Mouse (Mus musculus) embryonic facial prominence, embryonic 15.5 days (tissue): ENCODE measurements around the gene Tmem63a. TPM values are rescaled to one million over a fixed set of nuclear protein-coding genes. Genes with fewer than 3 reads are reported as not detected.
"Not testable (repeated sequence)": the region's sequence is repeated elsewhere in the genome, so short reads cannot be mapped to it uniquely, and the experiment has no call there.

Experiments
- ATAC-seq: fragments of 200-750 bp; cut with Nextera tagmentation; 2 replicates; pipeline ENCODE4 v1.8.0; 2017; ENCODE audit warnings: low read depth, moderate TSS enrichment; ENCODE audit not compliant: insufficient number of reproducible peaks, low FRiP score, low TSS enrichment
- H3K27ac ChIP-seq: fragments of 300-500 bp; sonication (generic); replicated peaks from 2 replicates; pipeline ENCODE4 v1.5.1; 2015; ENCODE audit warnings: mild to moderate bottlenecking, inconsistent platforms
- H3K27me3 ChIP-seq: fragments of 300-500 bp; sonication (generic); 2 replicates; pipeline ENCODE4 v1.6.1; 2015; ENCODE audit warnings: inconsistent platforms
- H3K36me3 ChIP-seq: fragments of 300-500 bp; sonication (generic); 2 replicates; pipeline ENCODE4 v1.6.1; 2015; ENCODE audit warnings: mild to moderate bottlenecking, inconsistent platforms
- H3K4me1 ChIP-seq: fragments of 300-500 bp; sonication (generic); 2 replicates; pipeline ENCODE4 v1.6.1; 2015; ENCODE audit warnings: inconsistent platforms
- H3K4me2 ChIP-seq: fragments of 300-500 bp; sonication (generic); replicated peaks from 2 replicates; pipeline ENCODE4 v1.6.1; 2015; ENCODE audit warnings: mild to moderate bottlenecking, inconsistent platforms
- H3K4me3 ChIP-seq: fragments of 300-500 bp; sonication (generic); replicated peaks from 2 replicates; pipeline ENCODE4 v1.5.1; 2015; ENCODE audit warnings: mild to moderate bottlenecking, inconsistent platforms
- H3K9ac ChIP-seq: fragments of 300-500 bp; sonication (generic); 2 replicates; pipeline ENCODE4 v1.6.1; 2015; ENCODE audit warnings: inconsistent platforms
- H3K9me3 ChIP-seq: fragments of 300-500 bp; sonication (generic); replicated peaks from 2 replicates; pipeline ENCODE4 v1.6.1; 2016; ENCODE audit warnings: inconsistent platforms
- WGBS: fragments of 180-500 bp; shearing (Covaris S2); methylation state at CpG from one replicate; pipeline ENCODE4 v1.1.7; 2015; 5-methylcytosine and 5-hydroxymethylcytosine counted together
- polyA plus RNA-seq: library from polyadenylated mRNA; unstranded; fragments of >200 nt; fragmentation: Nextera tagmentation; extraction: Ambion mirVana; gene quantifications from 2 replicates; pipeline ENCODE4 v1.2.1, GENCODE M21; 2015

Gene Tmem63a
- polyA plus RNA-seq, 1 experiment from 2014 or later, result 18.5 TPM

DNA sequence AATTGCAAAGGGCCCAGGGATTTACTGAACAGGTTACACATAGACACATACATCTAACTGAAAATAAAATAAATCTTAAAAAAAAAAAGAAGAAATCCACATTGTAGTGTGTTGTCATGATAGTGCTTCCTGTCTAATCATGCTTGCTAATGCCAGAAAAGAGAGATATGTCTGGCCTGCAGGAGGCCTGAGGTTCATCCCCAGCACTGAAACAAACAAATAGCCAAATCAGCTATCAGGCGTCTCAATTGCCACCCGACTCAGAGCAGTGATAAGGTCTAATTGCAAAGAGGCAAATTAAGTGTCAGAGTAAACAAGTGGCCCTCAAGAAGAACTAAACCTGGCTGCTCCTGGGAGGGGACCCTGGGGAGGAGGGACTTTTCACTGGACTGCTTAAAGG is 12.5 kb upstream of the Tmem63a start:
- Histone ChIP-seq H3K27me3 (peaks cover 14% of the 10 kb centered on the region), H3K27ac (no peak overlapping the region), H3K36me3 (no peaks in the 10 kb centered on the region), H3K4me3 (no peak overlapping the region), H3K9me3 (no peaks in the 10 kb centered on the region), H3K9ac (no peak overlapping the region), H3K4me1 (no peaks in the 10 kb centered on the region), H3K4me2 (no peak overlapping the region)
- WGBS, result 44% methylated on average over 2 of the region's 2 CpGs
- no peak for ATAC-seq

DNA sequence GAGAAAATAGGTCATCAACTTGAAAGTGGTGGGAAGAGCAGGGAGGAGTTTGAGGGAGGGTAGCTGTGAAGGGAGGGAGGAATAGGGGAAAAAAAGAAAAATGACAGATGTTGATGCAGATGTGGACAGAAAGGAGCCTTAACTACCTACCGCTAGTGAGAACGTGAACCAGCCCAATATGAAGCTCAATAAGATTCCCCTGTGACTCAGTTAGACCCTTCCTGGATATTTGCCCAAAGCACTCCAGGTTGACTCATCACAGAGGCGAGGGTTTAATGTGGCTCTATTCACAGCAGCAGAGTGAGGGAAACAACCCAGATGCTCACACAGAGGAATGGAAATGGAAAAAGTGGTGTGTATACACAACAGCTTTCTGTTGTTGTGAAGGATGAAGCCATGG is 11.0 kb upstream of the Tmem63a start:
- Histone ChIP-seq H3K9ac (no peak overlapping the region), H3K4me3 (no peak overlapping the region), H3K27me3 (peaks cover 29% of the 10 kb centered on the region), H3K4me2 (no peak overlapping the region), H3K9me3 (no peaks in the 10 kb centered on the region), H3K27ac (no peak overlapping the region), H3K4me1 (no peaks in the 10 kb centered on the region), H3K36me3 (no peaks in the 10 kb centered on the region)
- ATAC-seq, result no peak
- 53% methylated on average over 3 of the region's 3 CpGs for WGBS

DNA sequence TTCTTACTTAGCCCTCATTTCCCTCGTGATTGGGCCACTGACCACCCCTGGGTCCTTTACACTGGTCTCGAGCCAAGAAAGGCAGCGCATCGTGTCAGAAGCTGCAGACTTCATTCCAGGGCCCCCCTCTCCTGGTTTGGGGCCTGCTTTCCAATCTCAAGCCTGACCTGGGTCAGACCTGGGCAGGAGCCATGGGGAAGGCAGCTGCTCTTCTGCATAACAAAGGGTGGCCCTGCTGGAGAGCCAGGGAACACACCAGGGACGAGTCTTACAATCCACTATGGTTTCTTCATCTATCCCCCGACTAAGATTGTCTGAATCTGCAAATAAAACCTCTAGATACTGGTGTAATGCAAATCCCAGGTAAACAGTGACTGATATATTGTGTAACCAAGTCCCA is 8.5 kb upstream of the Tmem63a start:
- ATAC-seq, result no peak
- H3K4me1 ChIP-seq, result no peaks in the 10 kb centered on the region
- H3K36me3 ChIP-seq, result no peaks in the 10 kb centered on the region
- peaks cover 41% of the 10 kb centered on the region for H3K27me3 ChIP-seq
- no peaks in the 10 kb centered on the region for H3K9me3 ChIP-seq
- no peak overlapping the region for H3K9ac ChIP-seq
- WGBS, result 24% methylated on average over 6 of the region's 6 CpGs
- no peak overlapping the region for H3K27ac ChIP-seq
- no peak overlapping the region for H3K4me3 ChIP-seq
- no peak overlapping the region for H3K4me2 ChIP-seq

DNA sequence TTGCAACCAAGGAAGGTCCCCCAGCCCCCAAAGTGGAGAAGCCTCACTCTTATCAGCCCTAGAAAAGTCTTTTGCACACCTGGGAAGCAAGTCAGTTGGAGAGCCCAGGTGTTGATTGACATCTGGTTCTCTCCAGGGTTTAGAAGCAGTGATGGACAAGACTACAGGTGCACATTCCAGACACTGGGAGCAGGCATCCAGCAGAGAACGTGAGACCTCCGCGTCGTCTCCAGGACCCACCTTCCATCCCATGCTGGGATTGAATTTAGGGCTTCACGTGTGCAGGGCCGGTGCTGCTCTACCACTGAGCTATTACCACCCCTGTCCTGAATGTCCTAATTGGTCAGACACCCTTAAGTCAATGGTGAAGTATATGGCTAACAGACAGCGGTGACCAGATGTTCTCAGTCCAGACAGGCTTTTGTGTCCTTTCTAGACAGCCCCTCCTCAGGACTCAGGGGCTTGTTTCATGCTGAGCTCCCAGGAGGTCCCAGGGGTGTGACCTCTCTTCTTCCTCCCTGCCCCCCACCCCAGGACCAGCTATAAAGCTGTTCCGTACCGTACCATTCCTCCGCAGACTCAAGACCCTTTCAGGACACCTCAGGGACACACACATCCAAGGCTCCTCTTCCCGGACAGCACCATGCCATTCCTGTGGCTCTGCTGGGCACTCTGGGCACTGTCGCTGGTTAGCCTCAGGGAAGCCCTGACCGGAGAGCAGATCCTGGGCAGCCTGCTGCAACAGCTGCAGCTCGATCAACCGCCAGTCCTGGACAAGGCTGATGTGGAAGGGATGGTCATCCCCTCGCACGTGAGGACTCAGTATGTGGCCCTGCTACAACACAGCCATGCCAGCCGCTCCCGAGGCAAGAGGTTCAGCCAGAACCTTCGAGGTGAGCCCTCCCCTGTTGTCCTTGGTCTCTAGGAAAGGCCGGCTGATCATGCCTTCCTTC is 7.4 kb upstream of the Tmem63a start, which contains the start of gene Lefty1:
Lefty1 (plus strand) TSS at position 556 of the 953 bp plus-strand sequence.
- Histone ChIP-seq H3K27ac (no peak within 1 kb of the TSS), H3K36me3 (no peaks in the 10 kb centered on the region), H3K4me2 (no peak within 1 kb of the TSS), H3K27me3 (peaks cover 41% of the 10 kb centered on the region), H3K9ac (no peak within 1 kb of the TSS), H3K4me1 (no peaks in the 10 kb centered on the region), H3K9me3 (no peaks in the 10 kb centered on the region), H3K4me3 (no peak within 1 kb of the TSS)
- no peak for ATAC-seq
- WGBS, result 13% methylated on average over 21 of the region's 21 CpGs

- peak; percentile 83 for ATAC-seq
- H3K36me3 ChIP-seq, H3K9me3 ChIP-seq, H3K4me1 ChIP-seq, H3K9ac ChIP-seq, H3K27ac ChIP-seq: not testable (repeated sequence)
- Histone ChIP-seq H3K4me3 (peak overlapping the region; percentile 34), H3K4me2 (peak overlapping the region; percentile 56), H3K27me3 (peaks cover 47% of the 10 kb centered on the region)
- WGBS, result 2% methylated on average over 39 of the region's 41 CpGs
These were observed 5.3 kb upstream of the Tmem63a start for GRCm38 (mm10) chr1:180936610-180937398.

GRCm38 (mm10) chr1:180937631-180938030 is 4.5 kb upstream of the Tmem63a start:
- H3K27ac ChIP-seq, H3K36me3 ChIP-seq, H3K9ac ChIP-seq, H3K4me2 ChIP-seq, ATAC-seq, H3K4me3 ChIP-seq, H3K9me3 ChIP-seq: not testable (repeated sequence)
- peaks cover 11% of the 10 kb centered on the region for H3K4me1 ChIP-seq
- H3K27me3 ChIP-seq, result peaks cover 47% of the 10 kb centered on the region
- 43% methylated on average over 13 of the region's 13 CpGs for WGBS

DNA sequence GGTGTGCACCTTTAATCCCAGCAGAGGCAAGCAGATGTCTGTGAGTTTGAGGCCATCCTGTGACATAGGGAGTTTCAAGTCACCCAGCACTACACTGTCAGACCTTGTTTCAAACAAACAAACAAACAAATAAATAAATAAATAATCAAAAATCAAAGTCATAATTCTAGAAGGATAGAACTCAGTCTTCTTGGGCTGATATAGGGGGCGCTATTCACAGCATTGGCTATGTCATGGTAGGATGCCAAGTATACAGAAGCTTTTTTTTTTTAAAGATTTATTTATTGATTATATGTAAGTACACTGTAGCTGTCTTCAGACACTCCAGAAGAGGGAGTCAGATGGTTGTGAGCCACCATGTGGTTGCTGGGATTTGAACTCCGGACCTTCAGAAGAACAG is 3.4 kb upstream of the Tmem63a start:
- H3K4me2 ChIP-seq, H3K9ac ChIP-seq, ATAC-seq, H3K27ac ChIP-seq, H3K4me3 ChIP-seq, H3K36me3 ChIP-seq, H3K9me3 ChIP-seq: not testable (repeated sequence)
- peaks cover 21% of the 10 kb centered on the region for H3K4me1 ChIP-seq
- 73% methylated on average over 2 of the region's 2 CpGs for WGBS
- peaks cover 40% of the 10 kb centered on the region for H3K27me3 ChIP-seq

DNA sequence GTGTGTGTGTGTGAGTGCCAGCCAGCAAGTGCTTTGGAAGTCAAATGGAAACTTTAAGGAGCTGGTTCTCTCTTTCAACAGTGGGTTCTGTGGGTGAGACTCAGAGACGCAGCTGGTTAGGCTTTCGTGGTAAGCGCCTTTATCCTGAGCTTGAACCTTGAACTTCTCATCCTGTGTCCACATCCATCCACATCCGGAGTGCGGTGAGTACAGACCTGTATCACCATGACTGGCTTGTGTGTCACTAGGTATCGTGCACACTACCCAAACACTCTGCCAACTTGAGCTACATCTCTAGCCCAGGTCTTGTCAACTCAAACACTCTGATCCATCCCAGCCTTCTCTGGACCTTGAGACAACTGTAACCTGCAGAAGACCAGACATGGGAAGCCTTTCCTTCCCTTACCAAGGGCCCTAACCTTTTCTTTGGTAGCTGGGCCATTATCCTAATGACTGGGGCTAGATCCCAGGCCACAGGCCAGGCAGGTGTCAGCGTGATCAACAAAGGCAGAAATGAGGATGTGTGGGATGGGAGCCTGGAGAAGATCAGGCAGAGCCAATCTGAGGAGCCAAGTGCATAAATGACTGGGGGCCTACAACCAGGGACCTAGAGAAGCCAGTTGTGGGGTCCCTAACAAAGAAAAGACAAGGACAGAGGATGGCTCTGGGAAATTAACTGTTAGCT is 1.2 kb upstream of the Tmem63a start:
- Histone ChIP-seq H3K4me1 (peaks cover 40% of the 10 kb centered on the region), H3K4me3 (no peak overlapping the region), H3K36me3 (no peaks in the 10 kb centered on the region), H3K27ac (no peak overlapping the region), H3K27me3 (peaks cover 20% of the 10 kb centered on the region), H3K9me3 (no peaks in the 10 kb centered on the region), H3K4me2 (peak overlapping the region; percentile 86), H3K9ac (0 out of 2 replicates have a peak overlapping the region, but pooled peaks have one; percentile 62)
- 88% methylated on average over 7 of the region's 7 CpGs for WGBS
- no peak for ATAC-seq

DNA sequence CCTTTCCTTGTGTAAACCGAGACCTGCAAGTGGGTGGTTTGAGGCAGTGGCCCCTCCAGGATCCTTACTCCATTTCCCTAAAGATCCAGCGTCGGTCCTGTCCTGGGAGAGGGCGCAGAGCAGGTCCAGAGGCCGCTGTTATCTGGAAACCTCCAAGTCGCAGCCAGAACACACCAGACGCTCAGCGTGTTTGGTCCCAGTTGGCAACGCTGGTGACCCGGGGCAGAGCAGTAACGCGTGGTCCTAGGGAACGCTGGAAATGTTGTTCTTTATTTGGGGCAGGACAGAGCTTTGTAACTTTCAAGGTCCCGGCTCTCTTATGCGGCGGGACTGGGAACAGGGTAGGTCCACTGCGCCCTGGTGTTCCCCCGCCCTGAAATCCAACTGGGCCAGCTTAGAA is 418 bp upstream of the Tmem63a start:
- Histone ChIP-seq H3K27me3 (peaks cover 15% of the 10 kb centered on the region), H3K9me3 (no peaks in the 10 kb centered on the region), H3K36me3 (no peaks in the 10 kb centered on the region), H3K4me1 (peaks cover 45% of the 10 kb centered on the region), H3K27ac (peak overlapping the region; percentile 89), H3K9ac (peak overlapping the region; percentile 62), H3K4me2 (peak overlapping the region; percentile 86), H3K4me3 (peak overlapping the region; percentile 90)
- no peak for ATAC-seq
- 5% methylated on average over 18 of the region's 18 CpGs for WGBS

- H3K27me3 ChIP-seq, result peaks cover 6% of the 10 kb centered on the region
- no peaks in the 10 kb centered on the region for H3K9me3 ChIP-seq
- no peak for ATAC-seq
- H3K27ac ChIP-seq, result peak overlapping the region; percentile 89
- H3K4me1 ChIP-seq, result peaks cover 45% of the 10 kb centered on the region
- H3K9ac ChIP-seq, result peak overlapping the region; percentile 62
- H3K4me3 ChIP-seq, result peak overlapping the region; percentile 90
- peaks cover 3% of the 10 kb centered on the region; the same call in 1 of the 2 replicates for H3K36me3 ChIP-seq
- 31% methylated on average over 11 of the region's 11 CpGs for WGBS
- peak overlapping the region; percentile 86 for H3K4me2 ChIP-seq
These were observed 994 bp downstream of the Tmem63a start for GRCm38 (mm10) chr1:180943032-180943644.
